Mouse (Mus musculus) stomach, postnatal 0 days (tissue): ENCODE measurements around the gene Abat.

ENCODE experiments used
- CTCF ChIP-seq: IDR thresholded peaks from 2 replicates; pipeline ENCODE4 v1.5.1; 2016; ENCODE audit warnings: antibody characterized with exemption, low read depth, mild to moderate bottlenecking, moderate library complexity
- EP300 ChIP-seq: optimal IDR thresholded peaks from 2 replicates; pipeline ENCODE3; 2016; ENCODE audit warnings: antibody characterized with exemption

- no peak for TF ChIP-seq CTCF
- no peak for TF ChIP-seq EP300
These were observed 71.8 kb downstream of the Abat start for GRCm38 (mm10) chr16:8585056-8585455.
